Mouse (Mus musculus) ES-CJ7 (cell line): ENCODE measurements at regions not wholly inside any gene's neighbourhood (a gene's known extent, or its start where the extent isn't known, plus 50 kb on each side); places are given as distances from the start of the nearest gene placed in this dataset.

ENCODE experiments used
- DNase-seq: peaks from one replicate; pipeline ENCODE4 v3.0.0; 2011; ENCODE audit warnings: low read depth, low spot score

- DNase-seq = no peak
These were observed 94.5 kb downstream of the Cldn17 start for GRCm38 (mm10) chr16:88412287-88412686.

- DNase-seq = no peak
These were observed 98.6 kb downstream of the Cldn17 start for GRCm38 (mm10) chr16:88408144-88408543.

- no peak for DNase-seq
These were observed 102.4 kb downstream of the Cldn17 start for GRCm38 (mm10) chr16:88404331-88404730.

- no peak for DNase-seq
These were observed 106.9 kb downstream of the Cldn17 start for GRCm38 (mm10) chr16:88399881-88400280.

GRCm38 (mm10) chr16:88392764-88393163 lies 102.7 kb upstream of the Grik1 start:
- DNase-seq = no peak

GRCm38 (mm10) chr16:88381605-88382279 lies 91.7 kb upstream of the Grik1 start:
- DNase-seq = no peak

- DNase-seq = no peak
These were observed 85.6 kb upstream of the Grik1 start for GRCm38 (mm10) chr16:88375622-88376021.

- no peak for DNase-seq
These were observed 84.5 kb upstream of the Grik1 start for GRCm38 (mm10) chr16:88374612-88375011.

- DNase-seq = peak; percentile 76
These were observed 82.0 kb upstream of the Grik1 start for GRCm38 (mm10) chr16:88372034-88372433.

GRCm38 (mm10) chr16:88368146-88368545 lies 78.1 kb upstream of the Grik1 start:
- DNase-seq = no peak

GRCm38 (mm10) chr16:88367162-88367561 lies 77.1 kb upstream of the Grik1 start:
- no peak for DNase-seq

- no peak for DNase-seq
These were observed 70.0 kb upstream of the Grik1 start for GRCm38 (mm10) chr16:88360081-88360480.
